Mouse (Mus musculus): Measurements from ENCODE around the gene Glrb.

Gene Glrb

DNA sequence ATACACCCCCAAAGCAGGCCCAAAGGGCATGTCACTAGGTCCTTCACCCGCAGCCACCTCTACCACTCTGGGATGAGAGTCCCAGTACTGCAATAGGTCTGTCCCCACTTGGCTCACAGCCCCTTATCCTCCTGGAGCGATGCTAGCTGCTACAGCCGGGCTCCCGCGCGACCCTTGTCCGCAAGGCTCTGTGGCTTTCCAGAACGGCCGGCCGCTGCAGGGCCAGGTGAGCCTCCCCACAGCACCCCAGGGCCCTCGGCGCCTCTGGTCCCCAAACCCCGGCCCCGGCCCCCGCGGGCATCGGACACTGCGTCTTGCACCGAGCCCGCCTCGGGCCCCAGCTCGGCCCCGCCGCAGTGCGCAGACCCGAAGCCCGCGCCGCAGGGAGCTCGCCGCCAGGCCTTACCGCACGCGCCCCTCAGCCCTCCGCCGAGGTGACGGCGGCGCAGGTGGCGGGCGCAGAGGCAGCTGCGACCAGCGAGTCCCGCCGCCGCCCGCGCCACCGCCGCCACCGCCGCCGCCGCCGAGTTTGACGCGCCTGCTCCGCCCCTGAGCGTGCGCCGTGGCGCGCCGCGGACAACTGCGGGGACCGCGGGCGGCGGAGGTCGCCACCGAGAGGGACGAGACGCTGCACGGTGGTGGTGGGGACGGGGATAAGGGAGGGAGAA is at the start of gene Glrb:
Gene Glrb (minus strand): TSS at position 550 of the 668 bp plus-strand sequence.
- DNase-seq, result peak; percentile 70

- no peak for DNase-seq
Measured at GRCm38 (mm10) chr3:80959965-80960364, 46.5 kb upstream of the Glrb start.

DNA sequence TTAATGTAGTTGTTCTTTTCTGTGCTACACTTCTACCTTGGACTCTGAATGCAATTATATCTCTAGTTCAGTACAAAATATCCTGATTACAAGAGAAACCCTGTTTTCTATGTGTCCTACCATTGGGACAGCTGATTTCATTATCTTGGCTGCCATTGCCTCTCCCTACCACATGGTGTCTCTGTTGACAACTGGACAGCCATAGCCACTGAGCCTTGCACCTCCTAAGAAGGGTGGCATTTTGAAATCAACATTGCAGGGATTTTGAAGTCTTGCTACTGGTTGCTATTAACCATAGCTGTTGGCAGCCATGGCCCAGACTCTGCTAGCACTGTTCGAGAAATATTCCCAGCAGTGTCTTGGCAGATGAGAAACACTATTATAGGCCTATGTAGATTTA is 45.1 kb upstream of the Glrb start:
- peak; percentile 45 for DNase-seq

- DNase-seq, result peak; percentile 62
Measured at GRCm38 (mm10) chr3:80913779-80914284, 372 bp upstream of the Glrb start.

DNA sequence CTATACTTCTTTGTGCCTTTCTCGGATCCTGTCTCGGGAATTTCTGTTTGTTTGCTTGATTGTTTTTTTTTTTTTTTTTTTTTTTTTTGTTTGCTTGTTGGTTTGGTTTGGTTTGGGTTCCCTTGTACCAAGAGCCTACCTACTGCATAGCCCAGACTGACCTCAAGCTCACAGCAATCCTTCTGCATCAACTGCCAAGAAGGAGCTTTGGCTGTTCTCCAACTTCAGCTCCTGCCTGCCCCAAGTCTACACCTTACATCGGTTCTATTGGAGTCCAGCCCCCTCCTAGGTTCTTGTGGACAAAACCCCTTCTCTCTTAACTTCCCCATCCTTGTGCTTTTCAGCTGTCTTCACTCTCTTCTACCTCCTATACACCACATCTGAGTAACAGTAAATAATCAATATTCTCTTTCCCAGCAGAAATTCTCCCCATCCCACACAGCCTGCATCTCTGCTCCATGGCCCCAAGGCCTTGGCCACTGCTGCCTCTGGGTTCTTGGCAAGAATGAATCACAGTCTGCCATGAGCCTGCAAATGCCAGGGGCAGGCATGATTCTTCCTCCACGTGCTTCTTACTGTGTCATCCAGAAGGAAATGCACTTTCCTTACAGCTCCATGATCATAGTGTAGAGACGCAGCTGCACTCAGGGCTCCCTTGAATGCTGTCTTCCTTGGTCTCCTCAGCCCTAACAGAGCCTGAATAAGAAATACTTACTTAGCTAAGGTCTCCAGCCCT is 18.5 kb downstream of the Glrb start:
- DNase-seq, result peak; percentile 55

- no peak for DNase-seq
Measured at GRCm38 (mm10) chr3:80894328-80894727, 19.1 kb downstream of the Glrb start.

- DNase-seq, result no peak
Measured at GRCm38 (mm10) chr3:80893055-80893690, 20.3 kb downstream of the Glrb start.

DNA sequence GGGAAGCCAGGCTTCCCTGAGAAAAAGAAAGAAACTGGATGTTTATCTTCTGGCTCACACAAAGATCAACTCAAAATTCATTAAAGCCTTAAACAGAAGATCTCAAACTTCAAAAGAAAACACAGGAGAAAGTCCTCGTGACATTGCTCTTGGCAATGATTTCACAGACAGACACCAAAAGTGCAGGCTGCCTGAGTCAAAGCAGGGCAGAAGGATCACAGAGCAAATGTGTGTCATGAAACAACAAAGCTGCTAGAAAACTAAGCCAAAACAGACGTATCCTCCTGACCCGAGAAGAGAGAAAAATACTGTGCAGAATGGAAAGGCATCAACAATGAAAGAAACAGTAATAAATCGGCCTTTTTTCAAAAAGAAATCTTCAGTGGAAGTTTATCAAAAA is 22.4 kb downstream of the Glrb start:
- no peak for DNase-seq

DNA sequence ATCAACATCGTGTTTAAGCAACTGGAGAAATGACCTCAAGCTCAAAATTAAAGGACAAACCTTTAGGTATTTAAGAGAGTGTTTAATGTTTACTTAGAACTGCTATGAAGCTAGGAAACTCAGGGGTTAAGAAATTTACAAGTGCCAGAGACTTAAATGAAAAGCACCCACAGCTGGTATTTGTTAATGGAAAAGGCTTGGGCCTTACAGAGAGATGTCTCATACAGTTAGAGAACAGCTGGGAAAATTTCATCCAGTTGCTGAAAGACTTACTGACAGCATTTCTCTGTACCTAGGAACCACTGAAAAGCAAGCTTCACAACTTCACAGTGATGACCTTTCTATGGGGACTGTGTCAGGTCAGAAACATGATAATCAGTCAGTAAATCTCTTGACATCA is 28.3 kb downstream of the Glrb start:
- DNase-seq, result no peak

GRCm38 (mm10) chr3:80883601-80884000 is 29.9 kb downstream of the Glrb start:
- DNase-seq, result no peak

DNA sequence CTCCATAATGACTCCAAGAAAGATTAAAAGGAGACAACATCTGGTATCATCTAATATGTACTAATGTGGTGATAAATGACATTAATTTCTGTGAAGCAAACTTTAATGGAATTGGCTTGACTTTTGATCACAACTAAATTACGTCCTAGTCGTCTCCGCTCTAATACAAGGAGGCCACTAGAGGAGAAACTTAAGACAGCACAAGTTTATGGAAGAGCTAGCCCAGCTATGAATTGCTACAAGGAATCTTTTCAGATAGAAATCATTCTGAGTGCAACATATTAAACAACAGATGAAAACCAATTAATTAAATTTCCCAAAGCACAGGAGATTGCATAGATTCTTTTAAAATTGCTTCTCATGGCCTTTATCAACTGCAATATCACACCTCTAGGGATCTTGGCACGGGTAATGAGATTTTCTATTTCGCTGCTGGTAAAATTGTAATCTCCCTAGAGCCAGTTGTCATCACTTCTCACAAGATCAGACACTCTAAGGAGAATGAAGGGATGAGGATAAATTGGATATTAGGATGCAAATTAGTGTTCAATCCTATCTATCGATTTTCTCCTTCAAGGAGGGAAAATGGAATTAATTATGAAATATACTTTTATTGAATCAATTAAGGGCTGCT is 32.7 kb downstream of the Glrb start:
- no peak for DNase-seq

DNA sequence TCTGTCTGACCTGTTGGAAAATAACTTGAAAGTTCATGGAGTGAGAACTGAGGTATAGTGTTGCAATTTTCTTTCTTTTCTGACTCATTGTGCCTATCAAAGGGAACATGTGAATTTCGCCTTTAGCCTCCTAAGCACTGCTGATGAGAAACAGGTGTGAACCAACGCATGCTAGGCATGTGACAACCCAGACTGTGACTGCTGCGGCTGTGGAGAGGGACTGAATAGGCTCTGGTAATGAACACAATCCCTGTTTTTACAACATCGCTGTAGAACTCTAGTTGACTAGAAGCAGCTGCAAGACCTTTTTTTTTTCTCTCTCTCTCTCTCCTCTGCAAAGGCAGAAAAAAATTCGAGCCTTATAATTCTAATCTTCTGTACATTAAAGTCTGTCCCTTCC is 34.9 kb downstream of the Glrb start:
- no peak for DNase-seq

DNA sequence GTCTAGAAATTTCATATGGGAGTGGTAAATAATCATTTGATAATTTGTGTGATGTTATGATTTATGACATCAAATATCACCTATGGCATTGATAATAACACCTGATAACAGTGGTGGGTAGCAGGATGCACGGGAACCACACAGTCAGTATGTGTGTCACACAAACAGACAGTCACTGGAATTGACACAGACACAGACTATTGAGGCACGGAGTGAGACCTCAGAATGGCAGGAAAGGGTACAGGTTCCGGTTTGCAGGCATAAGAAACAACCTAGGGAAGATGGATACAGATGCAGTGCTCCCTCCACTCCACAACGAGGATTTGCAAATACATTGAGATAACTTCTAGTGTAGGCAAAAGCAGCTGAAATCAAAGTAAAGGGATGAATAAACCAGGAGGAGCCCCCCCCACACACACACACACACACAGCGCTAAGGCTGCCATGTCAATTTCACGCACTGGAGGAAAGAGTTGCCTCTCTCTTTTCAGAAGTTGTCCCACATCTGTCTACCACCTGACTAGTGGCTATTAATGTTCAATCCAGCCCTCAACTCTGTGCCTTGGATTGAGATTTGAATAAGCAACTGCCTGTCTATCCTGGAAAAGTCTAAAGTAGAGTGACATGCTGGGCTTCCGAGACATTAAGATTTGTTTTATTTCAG is 38.6 kb downstream of the Glrb start:
- no peak for DNase-seq

- DNase-seq, result no peak
Measured at GRCm38 (mm10) chr3:80874081-80874480, 39.4 kb downstream of the Glrb start.

DNA sequence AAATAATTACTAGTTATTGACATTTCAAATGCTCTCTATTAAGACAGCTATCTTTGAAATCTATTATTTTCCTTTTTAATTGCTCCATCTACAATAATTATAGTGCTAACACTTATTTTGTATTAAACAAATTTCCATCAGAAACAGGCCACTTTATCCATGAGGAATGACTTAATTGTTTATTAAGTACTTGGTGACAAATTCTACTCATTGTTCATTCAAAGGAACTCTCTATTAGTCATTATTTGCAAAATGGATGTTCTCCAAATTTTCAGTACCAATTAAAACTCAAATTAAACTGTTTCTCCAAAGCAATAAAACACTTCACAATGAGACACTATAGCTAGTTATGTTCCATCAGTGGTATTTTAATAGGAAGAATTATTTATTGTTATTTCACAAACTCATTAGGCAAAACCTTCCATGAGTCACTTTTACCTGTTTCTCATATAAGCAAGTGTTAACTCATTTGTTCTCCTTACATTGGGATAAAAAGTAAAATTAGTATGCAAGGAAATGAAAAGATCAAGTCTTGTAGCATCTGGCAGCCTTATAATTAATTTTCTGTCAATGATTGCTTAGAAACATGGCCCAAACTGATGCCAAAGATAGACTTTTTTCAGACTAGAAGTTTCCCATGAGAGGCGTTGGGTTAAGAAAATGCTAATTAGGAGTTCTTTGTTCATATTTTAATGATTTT is 41.8 kb downstream of the Glrb start:
- no peak for DNase-seq

GRCm38 (mm10) chr3:80867328-80867727 is 46.1 kb downstream of the Glrb start:
- DNase-seq, result no peak

GRCm38 (mm10) chr3:80852912-80853507 is 60.5 kb downstream of the Glrb start:
- no peak for DNase-seq

DNA sequence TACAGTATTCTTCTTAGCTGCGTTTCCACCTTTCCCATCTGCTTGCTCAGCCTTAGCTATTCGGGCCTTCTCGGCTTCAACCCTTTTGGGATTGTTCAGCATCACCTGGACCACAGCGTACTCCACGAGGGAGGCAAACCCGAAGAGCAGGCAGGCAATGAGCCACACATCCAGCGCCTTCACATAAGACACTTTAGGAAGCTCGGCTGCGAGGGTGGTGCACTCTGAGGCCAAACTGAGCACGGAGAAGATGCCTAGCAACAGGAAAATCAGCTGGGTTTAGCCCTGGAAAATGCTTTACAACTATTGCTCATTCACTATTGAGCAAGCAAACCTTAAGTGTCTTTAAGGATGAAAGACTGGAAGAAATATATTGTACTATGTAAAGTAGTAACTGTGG is 62.5 kb downstream of the Glrb start:
- no peak for DNase-seq

- DNase-seq, result no peak
Measured at GRCm38 (mm10) chr3:80845634-80846033, 67.8 kb downstream of the Glrb start.

- no peak for DNase-seq
Measured at GRCm38 (mm10) chr3:80839845-80840244, 73.6 kb downstream of the Glrb start.

GRCm38 (mm10) chr3:80837583-80837982 is 75.9 kb downstream of the Glrb start:
- DNase-seq, result no peak

GRCm38 (mm10) chr3:80823975-80824374 is 89.5 kb downstream of the Glrb start:
- DNase-seq, result no peak
